Mouse (Mus musculus): ENCODE measurements around the gene Phc3. TPM values are rescaled to one million over a fixed set of nuclear protein-coding genes. Genes with fewer than 3 reads are reported as not detected.

Phc3 gene
- total and polyA plus RNA-seq, 2 experiments = 9.8 to 13.3 TPM

DNA sequence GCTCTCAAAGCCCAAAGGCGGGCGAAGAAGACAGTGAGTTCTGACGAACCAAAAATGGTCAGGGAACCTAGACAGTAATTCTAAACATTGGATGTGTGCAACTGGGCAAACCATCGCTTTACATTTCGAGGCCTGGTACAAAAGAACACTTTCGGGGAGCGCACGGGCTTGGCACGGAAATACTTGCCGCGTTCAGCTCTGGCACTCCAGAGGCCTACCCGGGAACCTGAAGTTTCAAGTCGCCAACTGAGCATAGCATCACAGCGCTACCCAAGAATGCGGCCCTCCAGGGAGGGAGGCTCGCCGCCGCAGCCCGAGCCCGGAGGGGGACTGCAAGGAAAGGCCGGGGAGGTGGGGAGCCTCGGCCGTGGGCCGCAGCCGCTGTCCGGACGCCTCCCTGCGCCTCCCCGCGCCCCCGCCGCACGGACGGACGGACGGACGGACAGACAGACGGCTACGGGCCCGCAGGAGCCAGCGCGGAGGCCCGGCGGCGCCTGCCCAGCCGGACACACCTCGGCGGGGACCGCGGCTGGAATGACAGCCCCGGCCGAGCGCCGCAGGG is 603 bp downstream of the Phc3 start:
- H3K36me3 ChIP-seq (ENCODE audit: control insufficient read depth, insufficient read depth, low read length) = peaks cover 14% of the 10 kb centered on the region
- peak overlapping the region; percentile 99 for H3K9ac ChIP-seq (ENCODE audit: low read depth, low read length)
- peak overlapping the region; percentile 99 for H3K4me3 ChIP-seq (ENCODE audit: insufficient read depth, low read depth, low read length)
- peaks cover 6% of the 10 kb centered on the region for H3K4me1 ChIP-seq (ENCODE audit: control insufficient read depth, insufficient read depth, low read length)
- 2% methylated on average over 54 of the region's 54 CpGs for WGBS
- DNase-seq (ENCODE audit: extremely low read depth, low read depth, low spot score) = peak; percentile 57
- no peak for TF ChIP-seq CTCF (IDR thresholded peaks at IDR 0.05; ENCODE audit: low read depth, low read length)
- TF ChIP-seq POLR2A (IDR thresholded peaks at IDR 0.05; ENCODE audit: extremely low read depth, insufficient read depth, low read length) = no peak
- peak overlapping the region; percentile 82 for H3K27ac ChIP-seq (replicated peaks; ENCODE audit: insufficient read depth, low read depth, low read length)
- H3K27me3 ChIP-seq (ENCODE audit: control insufficient read depth, insufficient read depth, low read length) = no peaks in the 10 kb centered on the region
- H3K79me2 ChIP-seq (ENCODE audit: control insufficient read depth, insufficient read depth, low read length) = peaks cover 21% of the 10 kb centered on the region; the same call in 1 of the 2 replicates

- DNase-seq (ENCODE audit: extremely low read depth, low read depth, low spot score) = no peak
- TF ChIP-seq CTCF (IDR thresholded peaks at IDR 0.05; ENCODE audit: low read depth, low read length) (no peak), POLR2A (IDR thresholded peaks at IDR 0.05; ENCODE audit: extremely low read depth, insufficient read depth, low read length) (no peak)
- Histone ChIP-seq H3K27ac (replicated peaks; ENCODE audit: insufficient read depth, low read depth, low read length) (no peak overlapping the region), H3K79me2 (ENCODE audit: control insufficient read depth, insufficient read depth, low read length) (peaks cover 21% of the 10 kb centered on the region; the same call in 1 of the 2 replicates), H3K4me3 (ENCODE audit: insufficient read depth, low read depth, low read length) (no peak overlapping the region), H3K9ac (ENCODE audit: low read depth, low read length) (no peak overlapping the region), H3K4me1 (ENCODE audit: control insufficient read depth, insufficient read depth, low read length) (peaks cover 6% of the 10 kb centered on the region), H3K27me3 (ENCODE audit: control insufficient read depth, insufficient read depth, low read length) (no peaks in the 10 kb centered on the region), H3K36me3 (ENCODE audit: control insufficient read depth, insufficient read depth, low read length) (peaks cover 33% of the 10 kb centered on the region)
- 92% methylated on average over 13 of the region's 13 CpGs for WGBS
Observed at GRCm38 (mm10) chr3:30965644-30966043, 3.6 kb downstream of the Phc3 start.

DNA sequence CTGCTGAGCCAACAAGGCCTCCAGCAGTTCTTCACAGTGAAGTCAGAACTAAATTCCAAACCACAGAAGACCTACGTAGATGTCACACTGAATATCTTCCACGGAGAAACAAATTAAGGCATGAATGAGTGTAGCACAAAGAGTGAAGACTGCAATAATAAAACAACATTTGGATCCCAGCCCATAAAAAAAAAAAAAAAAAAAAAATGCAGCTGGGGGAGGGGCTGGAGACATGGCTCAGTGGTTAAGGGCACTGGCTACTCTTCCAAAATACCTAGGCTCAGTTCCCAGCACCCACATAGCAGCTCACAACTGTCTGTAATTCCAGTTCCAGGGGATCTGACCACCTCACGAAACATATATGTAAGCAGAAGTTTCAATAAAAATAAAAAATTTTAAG is 5.0 kb downstream of the Phc3 start:
- no peak for TF ChIP-seq POLR2A (IDR thresholded peaks at IDR 0.05; ENCODE audit: extremely low read depth, insufficient read depth, low read length)
- no peak for TF ChIP-seq CTCF (IDR thresholded peaks at IDR 0.05; ENCODE audit: low read depth, low read length)
- H3K27me3 ChIP-seq (ENCODE audit: control insufficient read depth, insufficient read depth, low read length) = no peaks in the 10 kb centered on the region
- peaks cover 6% of the 10 kb centered on the region for H3K4me1 ChIP-seq (ENCODE audit: control insufficient read depth, insufficient read depth, low read length)
- H3K9ac ChIP-seq (ENCODE audit: low read depth, low read length) = no peak overlapping the region
- WGBS = 95% methylated on average over 3 of the region's 3 CpGs
- no peak overlapping the region for H3K4me3 ChIP-seq (ENCODE audit: insufficient read depth, low read depth, low read length)
- no peak for DNase-seq (ENCODE audit: extremely low read depth, low read depth, low spot score)
- H3K36me3 ChIP-seq (ENCODE audit: control insufficient read depth, insufficient read depth, low read length) = peaks cover 45% of the 10 kb centered on the region
- H3K79me2 ChIP-seq (ENCODE audit: control insufficient read depth, insufficient read depth, low read length) = peaks cover 21% of the 10 kb centered on the region; the same call in 1 of the 2 replicates
- no peak overlapping the region for H3K27ac ChIP-seq (replicated peaks; ENCODE audit: insufficient read depth, low read depth, low read length)

GRCm38 (mm10) chr3:30963100-30963499 is 6.1 kb downstream of the Phc3 start:
- no peak for DNase-seq (ENCODE audit: extremely low read depth, low read depth, low spot score)

GRCm38 (mm10) chr3:30959868-30960831 is 9.1 kb downstream of the Phc3 start:
- DNase-seq (ENCODE audit: extremely low read depth, low read depth, low spot score) = no peak
- H3K27ac ChIP-seq (replicated peaks; ENCODE audit: insufficient read depth, low read depth, low read length) = no peak overlapping the region
- no peak overlapping the region for H3K4me3 ChIP-seq (ENCODE audit: insufficient read depth, low read depth, low read length)
- TF ChIP-seq CTCF (IDR thresholded peaks at IDR 0.05; ENCODE audit: low read depth, low read length) = no peak
- no peak for TF ChIP-seq POLR2A (IDR thresholded peaks at IDR 0.05; ENCODE audit: extremely low read depth, insufficient read depth, low read length)
- H3K36me3 ChIP-seq (ENCODE audit: control insufficient read depth, insufficient read depth, low read length) = peaks cover 72% of the 10 kb centered on the region
- 87% methylated on average over 7 of the region's 7 CpGs for WGBS
- H3K79me2 ChIP-seq (ENCODE audit: control insufficient read depth, insufficient read depth, low read length) = no peaks in the 10 kb centered on the region; the same call in 1 of the 2 replicates
- no peak overlapping the region for H3K9ac ChIP-seq (ENCODE audit: low read depth, low read length)
- H3K27me3 ChIP-seq (ENCODE audit: control insufficient read depth, insufficient read depth, low read length) = no peaks in the 10 kb centered on the region
- no peaks in the 10 kb centered on the region; the same call in 1 of the 2 replicates for H3K4me1 ChIP-seq (ENCODE audit: control insufficient read depth, insufficient read depth, low read length)

More at GRCm38 (mm10) chr3:30963100-30963499, 6.1 kb downstream of the Phc3 start:
- Histone ChIP-seq H3K9ac (ENCODE audit: low read depth, low read length) (no peak overlapping the region), H3K4me3 (ENCODE audit: insufficient read depth, low read depth, low read length) (no peak overlapping the region), H3K4me1 (ENCODE audit: control insufficient read depth, insufficient read depth, low read length) (peaks cover 3% of the 10 kb centered on the region), H3K27me3 (ENCODE audit: control insufficient read depth, insufficient read depth, low read length) (no peaks in the 10 kb centered on the region), H3K79me2 (ENCODE audit: control insufficient read depth, insufficient read depth, low read length) (peaks cover 13% of the 10 kb centered on the region; the same call in 1 of the 2 replicates), H3K36me3 (ENCODE audit: control insufficient read depth, insufficient read depth, low read length) (peaks cover 55% of the 10 kb centered on the region), H3K27ac (replicated peaks; ENCODE audit: insufficient read depth, low read depth, low read length) (no peak overlapping the region)
- 96% methylated on average over 4 of the region's 4 CpGs for WGBS
- TF ChIP-seq CTCF (IDR thresholded peaks at IDR 0.05; ENCODE audit: low read depth, low read length) (peak; percentile 13; the same call in 1 of the 2 replicates), POLR2A (IDR thresholded peaks at IDR 0.05; ENCODE audit: extremely low read depth, insufficient read depth, low read length) (no peak)

Data from liver, adult 2 months (tissue).